Mouse (Mus musculus) megakaryocyte-erythroid progenitor cell, adult 5-6 weeks (primary cell): Measurements from ENCODE around the gene Vmn1r227. TPM values are rescaled to one million over a fixed set of nuclear protein-coding genes. Genes with fewer than 3 reads are reported as not detected.

Experiments used
- ATAC-seq: replicated peaks from 2 replicates; pipeline ENCODE4 v1.8.0; 2016; ENCODE audit warnings: mild to moderate bottlenecking, inconsistent platforms; ENCODE audit not compliant: severe bottlenecking, poor library complexity, low FRiP score, low TSS enrichment
- total RNA-seq, 2 experiments: library from RNA; stranded (forward) in 1 of 2; stranded (reverse) in 1 of 2; fragments of 200-1000, 215-1000 nt in 1 of 2; fragments of >200 nt in 1 of 2; fragmentation: Nextera tagmentation in 1 of 2; gene quantifications; 2 replicates each; pipeline ENCODE4 v1.2.3; 2014 to 2017

Vmn1r227 gene
- total RNA-seq (2014; fragmentation: Nextera tagmentation) (not detected in 2 replicates), total RNA-seq (2017) (not detected in 2 replicates)

GRCm38 (mm10) chr17:20729543-20729942 lies at the start of gene Vmn1r227:
TSS of gene Vmn1r227 (plus strand) at chr17:20729843.
- no peak for ATAC-seq

- ATAC-seq = no peak
These were observed 47.1 kb upstream of the Vmn1r227 start, which contains the start of gene Vmn1r226 for GRCm38 (mm10) chr17:20682543-20682942. TSS of gene Vmn1r226 (plus strand) at chr17:20682843.

GRCm38 (mm10) chr17:20786057-20786456 lies 56.4 kb downstream of the Vmn1r227 start, which contains the start of gene Vmn1r228:
TSS of gene Vmn1r228 (minus strand) at chr17:20786157.
- no peak for ATAC-seq

Other genes with a start within 250 kb of the Vmn1r227 start
- gene Vmn2r108, start 248.5 kb upstream of the Vmn1r227 start, total RNA-seq (2014; fragmentation: Nextera tagmentation) = not detected in 2 replicates
- gene Vmn2r108, start 248.5 kb upstream of the Vmn1r227 start, total RNA-seq (2017) = not detected in 2 replicates
- gene Vmn1r225, start 231.7 kb upstream of the Vmn1r227 start, total RNA-seq (2014; fragmentation: Nextera tagmentation) = not detected in 2 replicates
- not detected in 2 replicates for gene Vmn1r225, start 231.7 kb upstream of the Vmn1r227 start, total RNA-seq (2017)
- not detected in 2 replicates for gene Vmn2r109, start 165.1 kb upstream of the Vmn1r227 start, total RNA-seq (2014; fragmentation: Nextera tagmentation)
- gene Vmn2r109, start 165.1 kb upstream of the Vmn1r227 start, total RNA-seq (2017) = not detected in 2 replicates
- not detected in 2 replicates for gene Vmn2r110, start 133.4 kb upstream of the Vmn1r227 start, total RNA-seq (2014; fragmentation: Nextera tagmentation)
- gene Vmn2r110, start 133.4 kb upstream of the Vmn1r227 start, total RNA-seq (2017) = under 0.01 TPM in 1 of 2 replicates, not detected in the other
- gene Fpr-rs3, start 105.0 kb upstream of the Vmn1r227 start, total RNA-seq (2014; fragmentation: Nextera tagmentation) = not detected in 2 replicates
- gene Fpr-rs3, start 105.0 kb upstream of the Vmn1r227 start, total RNA-seq (2017) = not detected in 2 replicates
- not detected in 2 replicates for gene Vmn1r226, start 47.0 kb upstream of the Vmn1r227 start, total RNA-seq (2014; fragmentation: Nextera tagmentation)
- not detected in 2 replicates for gene Vmn1r226, start 47.0 kb upstream of the Vmn1r227 start, total RNA-seq (2017)
- not detected in 2 replicates for gene Vmn1r228, start 56.3 kb downstream of the Vmn1r227 start, total RNA-seq (2014; fragmentation: Nextera tagmentation)
- not detected in 2 replicates for gene Vmn1r228, start 56.3 kb downstream of the Vmn1r227 start, total RNA-seq (2017)
- not detected in 2 replicates for gene Vmn1r229, start 81.7 kb downstream of the Vmn1r227 start, total RNA-seq (2014; fragmentation: Nextera tagmentation)
- not detected in 2 replicates for gene Vmn1r229, start 81.7 kb downstream of the Vmn1r227 start, total RNA-seq (2017)
- gene Vmn1r230, start 110.6 kb downstream of the Vmn1r227 start, total RNA-seq (2014; fragmentation: Nextera tagmentation) = not detected in 2 replicates
- not detected in 2 replicates for gene Vmn1r230, start 110.6 kb downstream of the Vmn1r227 start, total RNA-seq (2017)
- gene Vmn1r231, start 175.2 kb downstream of the Vmn1r227 start, total RNA-seq (2014; fragmentation: Nextera tagmentation) = not detected in 2 replicates
- gene Vmn1r231, start 175.2 kb downstream of the Vmn1r227 start, total RNA-seq (2017) = not detected in 2 replicates
- gene Vmn1r232, start 189.9 kb downstream of the Vmn1r227 start, total RNA-seq (2014; fragmentation: Nextera tagmentation) = not detected in 2 replicates
- gene Vmn1r232, start 189.9 kb downstream of the Vmn1r227 start, total RNA-seq (2017) = not detected in 2 replicates
- 255 and 359 TPM in 2 replicates for gene Ppp2r1a, start 215.5 kb downstream of the Vmn1r227 start, total RNA-seq (2014; fragmentation: Nextera tagmentation)
- 156 and 200 TPM in 2 replicates for gene Ppp2r1a, start 215.5 kb downstream of the Vmn1r227 start, total RNA-seq (2017)